9 mouse cellular contexts compared by ENCODE assay signal in genomic region chr4:58985157-58985648, GRCm38 (mm10). TPM values are rescaled to one million over a fixed set of nuclear protein-coding genes. Genes with fewer than 3 reads are reported as not detected.
DNase-seq lines count a peak whose midpoint lies in the region; ATAC-seq lines count a peak whose summit lies in the region.
"Had no signal": no experiment of that assay in that cellular context is flagged by ENCODE, and none has a peak within 500 bp of the region (broad histone marks: within the 10 kb centered on the region; RNA-seq: fewer than 3 reads in every experiment).

No protein-coding gene starts in this region.

- no peaks in the 10 kb centered on the region for H3K36me3 ChIP-seq in forebrain, embryonic 13.5 days (ENCODE audit: poor library complexity, severe bottlenecking)
- no peaks in the 10 kb centered on the region for H3K36me3 ChIP-seq in hindbrain, embryonic 14.5 days (replicated peaks; ENCODE audit: control insufficient read depth, insufficient read depth)

- no peak overlapping the region for H3K9ac ChIP-seq in forebrain, embryonic 13.5 days
- no peak overlapping the region for H3K9ac ChIP-seq in hindbrain, embryonic 14.5 days

- H3K4me1 ChIP-seq in forebrain, embryonic 13.5 days: no peaks in the 10 kb centered on the region
- H3K4me1 ChIP-seq in hindbrain, embryonic 14.5 days (replicated peaks; ENCODE audit: control insufficient read depth, insufficient read depth, low read length): no peaks in the 10 kb centered on the region

- no peaks in the 10 kb centered on the region for H3K27me3 ChIP-seq in forebrain, embryonic 13.5 days
- H3K27me3 ChIP-seq in hindbrain, embryonic 14.5 days (ENCODE audit: control insufficient read depth, insufficient read depth, low read length): no peaks in the 10 kb centered on the region

- no peak overlapping the region for H3K4me3 ChIP-seq in forebrain, embryonic 13.5 days
- no peak overlapping the region for H3K4me3 ChIP-seq in hindbrain, embryonic 14.5 days (replicated peaks; ENCODE audit: low read length)

- no peak overlapping the region for H3K4me2 ChIP-seq in forebrain, embryonic 13.5 days
- H3K4me2 ChIP-seq in hindbrain, embryonic 14.5 days (replicated peaks): no peak overlapping the region

- ATAC-seq in forebrain, embryonic 13.5 days: 0 out of 2 replicates have a peak, but pooled peaks have one; percentile 11
- ATAC-seq in hindbrain, embryonic 14.5 days (ENCODE audit: low FRiP score): no peak

- no peaks in the 10 kb centered on the region for H3K9me3 ChIP-seq in forebrain, embryonic 13.5 days (replicated peaks)
- H3K9me3 ChIP-seq in hindbrain, embryonic 14.5 days (ENCODE audit: control insufficient read depth, low read length): no peaks in the 10 kb centered on the region

- 22% methylated on average over 7 of the region's 7 CpGs for WGBS in forebrain, embryonic 13.5 days
- WGBS in hindbrain, embryonic 14.5 days: 24% methylated on average over 7 of the region's 7 CpGs

- peak; percentile 63 for DNase-seq in MEL-GATA-1-ER (ENCODE audit: extremely low read depth, low read depth)
- DNase-seq in brain, adult 2 months (ENCODE audit: low read depth, low spot score): peak; percentile 76
- DNase-seq in hindbrain, embryonic 14.5 days (ENCODE audit: low spot score): peak; percentile 84
- peak; percentile 74 to 78 for DNase-seq in layer of hippocampus, postnatal 36 days
- DNase-seq in lung, postnatal 4 days: peak; percentile 80 to 86
- peak; percentile 38 to 47 for DNase-seq in right cerebral cortex, postnatal 36 days (ENCODE audit: low spot score in 2 of 2)
- peak; percentile 79 to 81 for DNase-seq in urinary bladder, postnatal 36 days (ENCODE audit: low spot score in 2 of 2)

- H3K27ac ChIP-seq in forebrain, embryonic 13.5 days: no peak overlapping the region
- H3K27ac ChIP-seq in hindbrain, embryonic 14.5 days: no peak overlapping the region
- H3K27ac ChIP-seq: macrophage had no signal

RNA-seq across cellular contexts. Expression of gene Ptgr1, which starts 1.7 kb away (rescaled TPM):
- polyA plus RNA-seq in forebrain, embryonic 13.5 days (2015; fragmentation: Nextera tagmentation; extraction: Ambion mirVana): 6.3 and 6.8 TPM in 2 replicates
- polyA plus RNA-seq in hindbrain, embryonic 14.5 days (2014; fragmentation: Nextera tagmentation; extraction: Ambion mirVana): 4.6 and 4.8 TPM in 2 replicates
- total RNA-seq in layer of hippocampus, postnatal 36 days (2021): 1 to 10 TPM; 3.6 to 4.2 TPM

RNA-seq across cellular contexts. Expression of gene Dnajc25, which starts 9.7 kb away (rescaled TPM):
- 4.2 and 5.9 TPM in 2 replicates for polyA plus RNA-seq in forebrain, embryonic 13.5 days (2015; fragmentation: Nextera tagmentation; extraction: Ambion mirVana)
- polyA plus RNA-seq in hindbrain, embryonic 14.5 days (2014; fragmentation: Nextera tagmentation; extraction: Ambion mirVana): 5.2 and 9.6 TPM in 2 replicates
- total RNA-seq in layer of hippocampus, postnatal 36 days (2021): 1 to 10 TPM; 4.4 to 6.6 TPM

RNA-seq across cellular contexts. Expression of gene Gm20503, which starts 17.8 kb away (rescaled TPM):
- polyA plus RNA-seq in forebrain, embryonic 13.5 days (2015; fragmentation: Nextera tagmentation; extraction: Ambion mirVana): 7.7 and 8.7 TPM in 2 replicates
- polyA plus RNA-seq in hindbrain, embryonic 14.5 days (2014; fragmentation: Nextera tagmentation; extraction: Ambion mirVana): 6.5 and 8.6 TPM in 2 replicates
- total RNA-seq in layer of hippocampus, postnatal 36 days (2021): 1 to 10 TPM; 1.1 to 2.8 TPM
- polyA plus RNA-seq: macrophage had no signal

RNA-seq across cellular contexts. Expression of gene Zkscan16, which starts 41.8 kb away (rescaled TPM):
- 0.34 and 0.55 TPM in 2 replicates for polyA plus RNA-seq in forebrain, embryonic 13.5 days (2015; fragmentation: Nextera tagmentation; extraction: Ambion mirVana)
- polyA plus RNA-seq in hindbrain, embryonic 14.5 days (2014; fragmentation: Nextera tagmentation; extraction: Ambion mirVana): 2.8 and 3.2 TPM in 2 replicates
- 10 to 100 TPM; 43.7 to 45.2 TPM for total RNA-seq in layer of hippocampus, postnatal 36 days (2021)
- polyA plus RNA-seq: macrophage had no signal

RNA-seq across cellular contexts. Expression of gene Gng10, which starts 49.7 kb away (rescaled TPM):
- 149 and 156 TPM in 2 replicates for polyA plus RNA-seq in forebrain, embryonic 13.5 days (2015; fragmentation: Nextera tagmentation; extraction: Ambion mirVana)
- 198 and 200 TPM in 2 replicates for polyA plus RNA-seq in hindbrain, embryonic 14.5 days (2014; fragmentation: Nextera tagmentation; extraction: Ambion mirVana)
- total RNA-seq in layer of hippocampus, postnatal 36 days (2021): 100 to 1,000 TPM in 1 of 2 experiments, 10 to 100 TPM in 1; 95.6 to 105 TPM
